Mouse (Mus musculus): ENCODE data around the gene Lmntd1. TPM values are rescaled to one million over a fixed set of nuclear protein-coding genes. Genes with fewer than 3 reads are reported as not detected.

The Lmntd1 gene
- polyA plus RNA-seq, 1 experiment from 2014 or later: 0.11 TPM

GRCm38 (mm10) chr6:145595905-145596304 is 18.2 kb downstream of the Lmntd1 start:
- Histone ChIP-seq H3K27me3 (ENCODE audit: low read depth, poor library complexity, severe bottlenecking) (no peaks in the 10 kb centered on the region), H3K9me3 (replicated peaks) (no peaks in the 10 kb centered on the region), H3K27ac (replicated peaks) (no peak overlapping the region), H3K4me1 (peaks cover 18% of the 10 kb centered on the region), H3K4me3 (no peak overlapping the region), H3K36me3 (no peaks in the 10 kb centered on the region)
- no peak for DNase-seq (ENCODE audit: low spot score)
- 85% methylated on average over 4 of the region's 4 CpGs for WGBS

GRCm38 (mm10) chr6:145593991-145594390 is 20.1 kb downstream of the Lmntd1 start:
- no peak for DNase-seq (ENCODE audit: low spot score)
- Histone ChIP-seq H3K4me3 (no peak overlapping the region), H3K36me3 (no peaks in the 10 kb centered on the region), H3K27me3 (ENCODE audit: low read depth, poor library complexity, severe bottlenecking) (no peaks in the 10 kb centered on the region), H3K4me1 (peaks cover 18% of the 10 kb centered on the region), H3K9me3 (replicated peaks) (no peaks in the 10 kb centered on the region), H3K27ac (replicated peaks) (no peak overlapping the region)
- WGBS: 84% methylated on average over 7 of the region's 7 CpGs

GRCm38 (mm10) chr6:145592531-145592998 is 21.6 kb downstream of the Lmntd1 start:
- 70% methylated on average over 8 of the region's 8 CpGs for WGBS
- no peaks in the 10 kb centered on the region for H3K27me3 ChIP-seq (ENCODE audit: low read depth, poor library complexity, severe bottlenecking)
- peaks cover 18% of the 10 kb centered on the region for H3K4me1 ChIP-seq
- H3K9me3 ChIP-seq (replicated peaks): no peaks in the 10 kb centered on the region
- no peak for DNase-seq (ENCODE audit: low spot score)
- peak overlapping the region; percentile 63 for H3K27ac ChIP-seq (replicated peaks)
- H3K36me3 ChIP-seq: no peaks in the 10 kb centered on the region
- H3K4me3 ChIP-seq: no peak overlapping the region

GRCm38 (mm10) chr6:145592036-145592435 is 22.1 kb downstream of the Lmntd1 start:
- 79% methylated on average over 6 of the region's 6 CpGs for WGBS
- no peaks in the 10 kb centered on the region for H3K9me3 ChIP-seq (replicated peaks)
- no peaks in the 10 kb centered on the region for H3K36me3 ChIP-seq
- no peak overlapping the region for H3K4me3 ChIP-seq
- H3K27me3 ChIP-seq (ENCODE audit: low read depth, poor library complexity, severe bottlenecking): no peaks in the 10 kb centered on the region
- DNase-seq (ENCODE audit: low spot score): no peak
- H3K4me1 ChIP-seq: peaks cover 18% of the 10 kb centered on the region
- peak overlapping the region; percentile 63 for H3K27ac ChIP-seq (replicated peaks)

- H3K36me3 ChIP-seq: no peaks in the 10 kb centered on the region
- no peaks in the 10 kb centered on the region for H3K9me3 ChIP-seq (replicated peaks)
- H3K4me1 ChIP-seq: peaks cover 18% of the 10 kb centered on the region
- H3K4me3 ChIP-seq: no peak overlapping the region
- no peaks in the 10 kb centered on the region for H3K27me3 ChIP-seq (ENCODE audit: low read depth, poor library complexity, severe bottlenecking)
- 35% methylated on average over 1 of the region's 1 CpGs for WGBS
- no peak overlapping the region for H3K27ac ChIP-seq (replicated peaks)
- DNase-seq (ENCODE audit: low spot score): no peak
These were observed 22.5 kb downstream of the Lmntd1 start for GRCm38 (mm10) chr6:145591578-145591977.

- no peaks in the 10 kb centered on the region for H3K27me3 ChIP-seq (ENCODE audit: low read depth, poor library complexity, severe bottlenecking)
- H3K27ac ChIP-seq (replicated peaks): no peak overlapping the region
- no peak overlapping the region for H3K4me3 ChIP-seq
- 88% methylated on average over 11 of the region's 11 CpGs for WGBS
- peaks cover 21% of the 10 kb centered on the region for H3K4me1 ChIP-seq
- no peaks in the 10 kb centered on the region for H3K9me3 ChIP-seq (replicated peaks)
- no peaks in the 10 kb centered on the region for H3K36me3 ChIP-seq
- no peak for DNase-seq (ENCODE audit: low spot score)
These were observed 23.4 kb downstream of the Lmntd1 start for GRCm38 (mm10) chr6:145590501-145591293.

- H3K9me3 ChIP-seq (replicated peaks): no peaks in the 10 kb centered on the region
- peak overlapping the region; percentile 69 for H3K27ac ChIP-seq (replicated peaks)
- H3K4me3 ChIP-seq: no peak overlapping the region
- H3K27me3 ChIP-seq (ENCODE audit: low read depth, poor library complexity, severe bottlenecking): no peaks in the 10 kb centered on the region; the same call in 1 of the 2 replicates
- 77% methylated on average over 21 of the region's 21 CpGs for WGBS
- peaks cover 19% of the 10 kb centered on the region for H3K4me1 ChIP-seq
- no peaks in the 10 kb centered on the region for H3K36me3 ChIP-seq
- no peak for DNase-seq (ENCODE audit: low spot score)
These were observed 28.8 kb downstream of the Lmntd1 start for GRCm38 (mm10) chr6:145585052-145585973.

GRCm38 (mm10) chr6:145581366-145582170 is 32.6 kb downstream of the Lmntd1 start:
- H3K4me3 ChIP-seq: no peak overlapping the region
- H3K4me1 ChIP-seq: peaks cover 32% of the 10 kb centered on the region
- H3K27me3 ChIP-seq (ENCODE audit: low read depth, poor library complexity, severe bottlenecking): no peaks in the 10 kb centered on the region; the same call in 1 of the 2 replicates
- H3K27ac ChIP-seq (replicated peaks): peak overlapping the region; percentile 49; the same call in 1 of the 2 replicates
- DNase-seq (ENCODE audit: low spot score): no peak
- no peaks in the 10 kb centered on the region for H3K9me3 ChIP-seq (replicated peaks)
- 84% methylated on average over 10 of the region's 10 CpGs for WGBS
- no peaks in the 10 kb centered on the region for H3K36me3 ChIP-seq

GRCm38 (mm10) chr6:145579761-145580160 is 34.4 kb downstream of the Lmntd1 start:
- no peaks in the 10 kb centered on the region for H3K36me3 ChIP-seq
- DNase-seq (ENCODE audit: low spot score): no peak
- H3K27me3 ChIP-seq (ENCODE audit: low read depth, poor library complexity, severe bottlenecking): no peaks in the 10 kb centered on the region; the same call in 1 of the 2 replicates
- no peak overlapping the region for H3K4me3 ChIP-seq
- no peak overlapping the region for H3K27ac ChIP-seq (replicated peaks)
- H3K4me1 ChIP-seq: peaks cover 20% of the 10 kb centered on the region
- 84% methylated on average over 3 of the region's 3 CpGs for WGBS
- no peaks in the 10 kb centered on the region for H3K9me3 ChIP-seq (replicated peaks)

- Histone ChIP-seq H3K4me1 (peaks cover 20% of the 10 kb centered on the region), H3K27me3 (ENCODE audit: low read depth, poor library complexity, severe bottlenecking) (no peaks in the 10 kb centered on the region; the same call in 1 of the 2 replicates), H3K9me3 (replicated peaks) (no peaks in the 10 kb centered on the region), H3K4me3 (no peak overlapping the region), H3K36me3 (no peaks in the 10 kb centered on the region), H3K27ac (replicated peaks) (peak overlapping the region; percentile 38)
- 58% methylated on average over 10 of the region's 10 CpGs for WGBS
- no peak for DNase-seq (ENCODE audit: low spot score)
These were observed 35.5 kb downstream of the Lmntd1 start for GRCm38 (mm10) chr6:145578457-145579185.

GRCm38 (mm10) chr6:145576762-145577161 is 37.4 kb downstream of the Lmntd1 start:
- Histone ChIP-seq H3K36me3 (no peaks in the 10 kb centered on the region), H3K9me3 (replicated peaks) (no peaks in the 10 kb centered on the region), H3K4me1 (peaks cover 19% of the 10 kb centered on the region), H3K27ac (replicated peaks) (no peak overlapping the region), H3K27me3 (ENCODE audit: low read depth, poor library complexity, severe bottlenecking) (no peaks in the 10 kb centered on the region; the same call in 1 of the 2 replicates), H3K4me3 (no peak overlapping the region)
- no peak for DNase-seq (ENCODE audit: low spot score)
- WGBS: 93% methylated on average over 4 of the region's 4 CpGs
